Mouse (Mus musculus): ENCODE results near the gene Tprgl.

The Tprgl gene

DNA sequence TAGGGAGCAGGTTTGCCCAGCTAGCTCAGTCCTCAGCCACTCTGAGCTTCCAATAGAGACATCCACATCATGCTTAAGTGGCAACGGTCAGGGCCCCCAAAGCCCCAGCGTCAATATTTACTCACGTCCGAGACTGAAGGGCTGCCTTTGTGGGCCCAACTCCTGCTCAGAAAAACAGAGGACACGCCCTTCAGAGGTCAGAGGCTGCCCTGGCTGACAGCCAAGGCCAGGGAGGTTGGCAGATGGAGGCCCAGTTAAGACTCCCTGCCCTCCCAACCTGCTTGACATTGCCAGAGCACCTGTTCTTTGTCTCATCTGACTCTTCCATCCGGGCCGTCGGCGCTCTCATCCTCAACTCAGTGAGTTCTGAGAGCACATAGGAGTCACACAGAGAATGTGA lies 41.7 kb downstream of the Tprgl start:
- peak; percentile 58 for DNase-seq (ENCODE audit: low spot score)

DNA sequence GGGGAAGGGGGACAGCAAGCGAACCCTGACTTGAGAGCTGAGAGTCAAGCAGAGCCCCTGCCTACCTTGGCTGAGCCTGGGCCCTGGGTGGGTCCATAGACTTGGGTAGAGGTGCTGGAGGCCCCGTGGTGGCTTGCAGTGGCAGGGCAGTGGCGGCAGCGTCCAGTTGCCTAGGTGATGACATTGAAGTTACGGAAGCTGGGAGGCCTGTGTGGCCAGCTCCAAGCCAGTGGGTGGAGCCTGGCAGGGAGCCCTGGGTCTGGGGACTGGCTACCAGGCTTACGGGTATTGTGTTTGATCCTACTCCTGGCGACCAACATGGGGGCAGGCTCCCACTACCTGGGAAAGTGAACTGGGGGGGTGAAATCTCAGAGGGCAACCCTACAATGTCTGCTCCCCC lies 44.0 kb downstream of the Tprgl start:
- no peak for DNase-seq (ENCODE audit: low spot score)

- DNase-seq (ENCODE audit: low spot score): no peak
Measured at GRCm38 (mm10) chr4:154109850-154110243, 50.6 kb downstream of the Tprgl start.

DNA sequence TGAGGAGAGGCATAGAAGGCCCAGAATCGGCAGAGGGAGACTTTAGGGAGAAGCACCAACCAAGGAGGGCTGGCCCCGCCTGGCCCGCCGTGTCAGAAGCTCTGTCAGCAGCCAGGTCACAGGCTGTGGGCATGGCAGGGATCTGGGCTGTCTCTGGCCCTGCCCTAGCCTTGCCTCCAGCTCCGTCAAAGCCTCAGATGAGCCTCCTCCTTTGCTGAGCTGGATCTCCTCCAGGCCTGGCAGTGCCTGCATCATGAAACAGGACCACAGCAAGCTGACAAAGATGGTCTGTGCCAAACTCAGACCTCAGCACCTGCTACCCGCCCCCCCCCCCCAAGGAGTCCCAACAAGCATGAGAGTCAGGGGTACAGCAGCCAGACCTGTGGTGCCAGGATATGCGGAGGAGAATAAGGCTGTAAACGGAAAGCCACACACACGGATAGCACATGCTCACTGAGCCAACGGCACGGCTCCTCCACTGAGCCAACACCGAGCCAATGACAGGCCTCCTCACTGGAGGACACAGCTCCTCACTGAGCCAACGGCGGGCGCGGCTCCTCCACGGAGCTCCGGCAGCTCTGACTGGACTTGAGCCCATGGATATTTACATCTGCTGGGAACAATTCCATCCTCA lies 51.1 kb downstream of the Tprgl start:
- DNase-seq (ENCODE audit: low spot score): no peak

Data from spleen, adult 12 weeks (tissue).